Mouse (Mus musculus): Measurements from ENCODE around the gene Srebf1.

The Srebf1 gene

GRCm38 (mm10) chr11:60152339-60152738 is 70.0 kb downstream of the Srebf1 start:
- no peak for DNase-seq (ENCODE audit: extremely low read depth, low read depth, low spot score)

- no peak for DNase-seq (ENCODE audit: extremely low read depth, low read depth, low spot score)
Measured at GRCm38 (mm10) chr11:60150677-60151076, 71.7 kb downstream of the Srebf1 start.

Measured in fat pad, adult 2 months (tissue).